Mouse (Mus musculus) spleen, postnatal 10 days (tissue): ENCODE measurements around the gene Tead2.

ENCODE experiments used
- DNase-seq, 2 experiments: peaks; one replicate each; pipeline ENCODE4 v3.0.0; 2021 to 2022; ENCODE audit warnings: low spot score in 2 of 2

Gene Tead2

DNA sequence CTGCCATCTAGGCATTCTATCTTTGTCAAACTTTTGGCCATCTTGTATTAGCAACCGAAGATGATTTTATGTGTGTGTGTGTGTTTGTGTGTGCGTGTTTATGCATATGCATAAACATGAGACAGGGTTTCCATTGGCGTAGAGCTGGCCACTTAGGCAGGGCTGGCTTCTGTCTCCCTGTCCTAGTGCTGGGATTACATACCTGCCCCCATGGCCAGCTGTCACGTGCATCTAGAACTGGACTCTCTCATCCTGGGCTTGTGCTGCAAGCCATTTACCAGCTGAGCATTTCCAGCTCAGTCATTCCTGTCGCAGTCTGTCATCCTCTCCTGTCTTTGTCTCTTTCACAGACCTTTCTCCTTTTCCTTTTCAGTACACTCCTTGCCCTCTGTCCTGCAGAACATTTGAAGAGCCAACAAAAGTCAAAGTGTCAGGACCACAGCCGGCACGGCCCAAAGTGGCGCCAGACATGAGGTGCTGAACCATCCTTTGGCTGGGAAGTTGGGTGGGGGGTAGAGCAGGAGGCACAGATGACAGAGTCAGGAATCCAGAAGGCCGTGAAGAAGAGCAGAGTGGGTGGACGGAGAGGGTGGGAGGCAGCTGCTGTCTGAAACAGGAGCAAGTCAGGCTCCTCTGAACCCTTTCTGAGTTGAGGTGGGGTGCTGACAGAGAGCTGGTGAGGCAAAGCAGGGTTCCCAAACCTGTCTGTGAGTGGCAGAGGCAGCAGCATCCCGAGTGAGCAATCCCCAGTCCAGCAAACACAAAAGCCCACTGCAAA is 41.7 kb downstream of the Tead2 start:
- no peak for DNase-seq

DNA sequence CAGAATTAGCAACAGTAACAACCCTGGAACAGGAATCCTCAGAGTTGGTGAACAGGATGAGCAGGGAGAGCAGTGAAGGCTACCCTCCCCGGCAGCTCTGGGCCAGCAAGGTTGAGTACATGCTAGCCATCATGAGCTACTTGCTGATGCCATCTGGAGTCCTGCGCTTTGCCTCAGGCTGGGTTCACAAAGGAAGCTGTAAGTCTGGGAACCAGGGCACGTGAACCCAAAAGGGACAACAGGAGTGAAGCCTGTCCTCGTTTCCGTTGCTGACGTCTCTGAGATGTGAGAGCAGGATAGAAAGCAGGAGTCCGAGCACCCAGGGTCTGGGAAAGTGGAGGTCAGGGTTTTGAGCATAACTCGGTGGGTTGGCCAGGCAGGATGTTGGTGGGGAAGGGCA is 43.7 kb downstream of the Tead2 start:
- DNase-seq = no peak

DNA sequence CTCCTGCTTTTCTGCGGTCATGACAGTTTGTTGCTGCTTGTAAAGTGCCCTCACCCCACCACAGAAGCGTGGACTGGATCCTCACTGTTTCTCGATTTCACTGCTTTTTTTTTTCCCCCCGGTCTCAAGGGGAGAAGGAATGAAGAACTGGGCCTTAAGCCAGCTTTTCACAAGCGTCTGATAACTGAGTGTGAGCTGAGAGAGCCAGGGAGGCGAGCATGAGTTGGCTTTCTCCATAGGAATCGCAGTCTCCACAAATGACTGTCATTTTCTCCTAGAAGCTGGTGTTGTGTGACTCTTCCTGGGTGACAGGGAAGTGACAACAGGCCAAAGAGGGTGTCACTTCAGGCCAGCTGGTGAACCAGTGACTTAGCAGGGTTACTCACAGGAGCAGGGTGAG is 46.7 kb downstream of the Tead2 start:
- no peak for DNase-seq

DNA sequence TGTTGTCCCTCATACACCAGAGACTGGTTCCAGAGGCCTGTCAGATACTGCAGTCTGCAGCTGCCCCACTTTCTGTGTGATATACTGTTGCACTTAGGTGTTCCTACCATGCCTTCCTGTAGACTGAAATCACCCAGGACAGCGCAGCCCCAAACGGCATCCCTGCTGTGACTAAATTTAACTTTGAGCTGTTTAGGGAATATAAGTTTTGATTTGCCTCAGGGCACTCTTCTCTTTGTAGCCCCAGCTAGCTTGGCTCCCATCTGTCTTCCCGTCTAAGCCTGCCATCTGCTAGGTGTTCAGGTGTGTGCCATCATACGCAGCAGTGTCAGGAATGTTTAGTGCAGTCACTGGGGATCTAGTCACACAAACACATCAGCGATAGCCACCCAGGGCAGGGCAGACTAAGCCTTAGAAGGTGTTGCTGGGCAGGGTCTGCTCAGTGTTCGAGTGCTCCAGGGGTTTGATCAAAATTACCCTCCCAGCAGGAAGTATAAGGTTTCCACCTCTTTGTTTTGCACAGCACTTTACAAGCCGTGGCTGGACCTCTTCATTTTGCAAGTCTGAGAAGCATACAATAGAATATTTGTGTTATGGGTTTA is 47.6 kb downstream of the Tead2 start:
- DNase-seq = no peak

DNA sequence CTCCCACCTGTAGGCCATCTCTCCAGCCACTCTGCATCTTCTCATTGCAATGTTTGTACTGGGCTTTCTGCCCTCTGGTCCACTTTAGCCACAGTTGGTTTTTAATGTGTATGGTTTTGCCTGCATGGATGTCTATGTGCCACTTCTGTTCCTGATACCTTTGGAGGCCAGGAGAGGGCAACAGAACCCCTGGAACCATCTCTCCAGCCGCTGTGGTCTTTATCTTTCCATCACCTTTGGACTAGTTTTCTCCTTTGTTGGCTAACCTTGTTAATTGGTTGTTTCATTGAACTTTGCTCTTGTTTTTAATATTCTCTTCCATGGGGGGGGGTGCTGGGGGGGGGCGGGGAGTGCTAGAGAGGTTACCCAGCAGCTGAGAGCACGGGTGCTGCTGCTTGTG is 48.8 kb downstream of the Tead2 start:
- DNase-seq = no peak

DNA sequence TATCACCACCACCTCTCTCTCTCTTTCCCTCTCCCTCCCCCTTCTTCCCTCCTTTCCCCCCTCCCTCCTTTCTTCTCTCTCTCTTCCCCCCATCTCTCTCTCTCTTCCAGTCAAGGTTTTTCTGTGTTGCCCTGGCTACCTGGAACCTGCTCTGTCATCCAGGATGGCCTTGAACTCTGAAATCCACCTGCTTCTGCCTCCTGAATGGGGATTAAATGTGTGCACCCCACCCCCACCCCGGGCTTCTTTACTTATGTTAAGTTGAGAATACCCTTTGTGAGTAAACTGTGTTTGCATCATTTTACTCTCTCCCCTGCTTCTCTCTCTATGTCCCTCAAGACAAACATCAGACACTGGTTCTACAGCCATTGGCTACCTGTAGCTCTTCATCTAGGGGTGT is 50.0 kb downstream of the Tead2 start:
- no peak for DNase-seq

DNA sequence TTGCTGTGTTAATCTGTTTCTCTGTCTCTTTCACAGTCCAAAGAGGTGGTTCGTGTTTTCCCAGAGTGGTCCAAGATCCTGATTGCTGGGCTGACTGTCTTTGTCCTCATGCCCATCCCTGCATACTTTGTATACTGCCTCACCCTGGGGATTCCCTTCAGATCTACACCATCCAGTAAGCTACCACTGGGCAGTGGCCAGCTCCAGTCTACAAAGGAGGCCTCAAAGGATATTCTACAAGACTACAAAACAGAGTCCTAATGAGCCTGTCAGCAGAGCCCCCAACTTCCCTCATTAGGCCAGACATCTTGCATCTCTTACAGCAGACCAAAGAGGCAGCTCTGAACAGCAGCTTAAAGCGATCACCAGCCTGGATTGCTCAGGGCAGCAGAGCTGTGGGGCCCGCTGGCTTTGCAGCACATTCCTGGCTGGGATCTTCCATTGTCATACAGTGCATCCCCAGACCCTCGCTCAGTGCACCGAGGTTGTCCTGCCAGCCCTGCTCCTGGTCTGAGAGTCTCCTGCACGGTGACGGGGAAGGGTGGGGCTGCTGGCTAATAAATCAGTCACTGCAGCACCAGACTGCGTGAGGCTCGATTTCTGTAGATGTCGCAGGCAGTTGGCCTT is 57.3 kb downstream of the Tead2 start:
- DNase-seq = no peak

DNA sequence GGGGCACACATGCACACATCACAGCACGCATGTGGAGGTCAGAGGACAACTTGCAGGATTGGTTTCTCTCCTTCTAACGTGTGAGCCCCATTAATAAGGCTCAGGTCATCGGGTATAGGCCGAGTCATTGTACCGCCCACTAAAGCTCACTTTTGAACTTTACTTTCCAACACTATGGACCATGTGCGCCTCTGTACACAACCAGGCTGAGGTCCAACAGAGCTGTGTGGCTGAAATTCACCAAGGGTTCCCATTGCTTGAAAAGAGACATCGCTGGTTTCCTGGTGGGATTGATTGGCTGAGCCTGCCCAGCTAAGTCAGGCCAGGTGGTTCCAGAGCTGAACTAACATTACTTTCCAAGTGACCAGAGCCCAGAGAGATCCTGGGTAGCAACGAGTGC is 58.1 kb downstream of the Tead2 start:
- DNase-seq = no peak

DNA sequence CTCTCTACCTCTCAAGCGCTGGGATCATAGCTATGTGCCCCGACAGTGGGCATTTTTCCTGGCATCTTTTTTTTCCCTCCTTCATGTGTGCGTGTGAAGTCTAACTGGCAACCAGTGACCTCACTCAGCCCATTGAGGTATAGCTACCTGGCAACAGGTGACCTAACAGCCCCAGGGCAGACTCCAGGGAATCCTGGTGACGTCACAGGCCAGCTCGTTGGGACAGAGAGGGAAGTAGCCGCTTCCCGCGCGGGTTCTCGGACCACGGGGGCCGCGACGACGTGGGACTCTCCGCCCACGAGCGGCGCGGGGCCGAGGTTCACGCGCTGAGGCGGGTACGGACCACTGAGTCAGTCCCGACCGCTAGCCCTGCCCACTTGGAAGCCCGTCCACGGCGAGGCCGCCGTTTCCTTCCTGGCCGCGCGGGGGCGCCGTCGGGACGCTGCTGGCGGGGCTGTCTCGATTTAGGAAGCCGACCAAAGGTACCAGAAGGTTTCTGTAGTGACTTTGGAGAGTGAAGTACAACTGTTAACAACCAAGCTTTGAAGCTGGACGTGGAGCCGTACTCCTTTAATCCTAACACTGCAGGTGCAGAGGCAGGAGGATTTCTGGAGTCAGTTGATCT is 61.7 kb downstream of the Tead2 start, which contains the start of gene Slc6a21:
TSS of gene Slc6a21 (plus strand) at position 378 of the 625 bp plus-strand sequence.
- DNase-seq = peak; percentile 72 to 83
